Mouse (Mus musculus): ENCODE data around the gene Nrk. TPM values are rescaled to one million over a fixed set of nuclear protein-coding genes. Genes with fewer than 3 reads are reported as not detected.

The Nrk gene
- polyA plus RNA-seq, 1 experiment from 2014 or later: 0.73 TPM

DNA sequence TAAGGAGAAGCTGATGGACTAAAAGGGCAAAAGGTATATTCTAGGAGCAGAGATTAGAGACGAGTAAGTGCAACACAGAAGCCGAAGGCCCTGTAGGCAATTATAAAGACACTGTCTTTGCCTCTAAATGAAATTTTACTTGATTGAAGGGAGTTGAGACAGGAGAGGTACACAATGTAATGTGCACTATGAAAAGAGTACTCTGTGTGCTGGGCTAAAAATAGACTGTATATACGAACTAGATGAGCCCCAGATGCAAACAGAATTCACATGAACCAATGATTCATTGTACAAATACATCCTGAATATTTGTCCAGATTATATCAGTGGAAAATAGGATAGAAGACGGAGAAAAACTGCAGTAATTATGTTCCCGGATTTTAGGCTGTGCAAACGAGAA is 113.7 kb downstream of the Nrk start:
- Histone ChIP-seq H3K4me3 (replicated peaks) (no peak overlapping the region), H3K27ac (no peak overlapping the region), H3K27me3 (peaks cover 5% of the 10 kb centered on the region; the same call in 1 of the 2 replicates), H3K9ac (replicated peaks) (no peak overlapping the region), H3K4me2 (replicated peaks) (no peak overlapping the region), H3K36me3 (no peaks in the 10 kb centered on the region), H3K4me1 (replicated peaks) (no peaks in the 10 kb centered on the region), H3K9me3 (no peaks in the 10 kb centered on the region)
- WGBS: 82% methylated on average over 6 of the region's 6 CpGs
- no peak for ATAC-seq

DNA sequence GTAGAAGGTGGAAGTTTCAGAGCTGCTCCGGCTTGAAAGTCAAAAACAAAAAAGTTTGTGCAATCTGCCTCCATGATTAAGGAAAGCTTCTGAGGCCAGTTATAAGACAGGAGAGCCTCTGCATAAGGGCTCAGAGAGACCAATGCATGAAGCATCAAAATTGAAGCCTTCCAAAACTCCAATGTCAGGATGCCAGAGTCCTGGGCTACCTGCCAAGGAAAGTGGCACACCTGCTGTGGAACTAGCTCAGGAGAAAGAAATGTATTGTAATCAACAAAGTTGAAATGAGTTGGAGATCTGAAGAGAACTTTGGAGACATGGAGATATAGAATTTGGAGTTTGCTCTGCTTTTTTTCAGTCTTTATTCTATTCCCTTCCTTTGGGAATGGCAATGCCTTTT is 123.4 kb downstream of the Nrk start:
- Histone ChIP-seq H3K4me3 (replicated peaks) (no peak overlapping the region), H3K9ac (replicated peaks) (no peak overlapping the region), H3K27me3 (peaks cover 3% of the 10 kb centered on the region; the same call in 1 of the 2 replicates), H3K4me2 (replicated peaks) (no peak overlapping the region), H3K9me3 (no peaks in the 10 kb centered on the region), H3K36me3 (no peaks in the 10 kb centered on the region), H3K4me1 (replicated peaks) (no peaks in the 10 kb centered on the region), H3K27ac (no peak overlapping the region)
- ATAC-seq: no peak
- 93% methylated on average over 1 of the region's 1 CpGs for WGBS

DNA sequence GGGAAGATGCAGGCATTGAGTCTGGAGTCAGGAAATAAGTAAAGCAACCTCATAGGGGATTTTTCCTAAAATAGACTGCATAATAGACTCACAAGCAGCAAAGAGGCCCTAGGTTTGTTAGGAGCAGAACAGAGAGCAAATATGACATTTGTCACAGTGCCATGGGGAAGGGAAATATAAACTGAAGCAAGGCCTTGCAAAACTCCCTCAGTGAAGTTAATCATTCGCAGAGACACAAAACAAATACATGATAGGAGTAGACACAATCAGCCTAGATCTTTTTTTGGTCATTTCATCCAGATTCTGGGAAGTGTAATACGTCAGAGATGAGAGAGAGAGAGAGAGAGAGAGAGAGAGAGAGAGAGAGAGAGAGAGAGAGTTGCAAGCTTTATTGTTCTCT is 125.1 kb downstream of the Nrk start:
- 73% methylated on average over 2 of the region's 2 CpGs for WGBS
- Histone ChIP-seq H3K27ac (no peak overlapping the region), H3K9me3 (no peaks in the 10 kb centered on the region), H3K36me3 (no peaks in the 10 kb centered on the region), H3K4me2 (replicated peaks) (no peak overlapping the region), H3K27me3 (peaks cover 3% of the 10 kb centered on the region; the same call in 1 of the 2 replicates), H3K4me3 (replicated peaks) (no peak overlapping the region), H3K4me1 (replicated peaks) (no peaks in the 10 kb centered on the region), H3K9ac (replicated peaks) (no peak overlapping the region)
- no peak for ATAC-seq

GRCm38 (mm10) chrX:139041148-139041547 is 126.9 kb downstream of the Nrk start:
- Histone ChIP-seq H3K27me3 (peaks cover 3% of the 10 kb centered on the region; the same call in 1 of the 2 replicates), H3K4me2 (replicated peaks) (no peak overlapping the region), H3K4me1 (replicated peaks) (no peaks in the 10 kb centered on the region), H3K9ac (replicated peaks) (no peak overlapping the region), H3K27ac (no peak overlapping the region), H3K36me3 (no peaks in the 10 kb centered on the region), H3K9me3 (no peaks in the 10 kb centered on the region), H3K4me3 (replicated peaks) (no peak overlapping the region)
- no peak for ATAC-seq
- WGBS: 88% methylated on average over 1 of the region's 1 CpGs

DNA sequence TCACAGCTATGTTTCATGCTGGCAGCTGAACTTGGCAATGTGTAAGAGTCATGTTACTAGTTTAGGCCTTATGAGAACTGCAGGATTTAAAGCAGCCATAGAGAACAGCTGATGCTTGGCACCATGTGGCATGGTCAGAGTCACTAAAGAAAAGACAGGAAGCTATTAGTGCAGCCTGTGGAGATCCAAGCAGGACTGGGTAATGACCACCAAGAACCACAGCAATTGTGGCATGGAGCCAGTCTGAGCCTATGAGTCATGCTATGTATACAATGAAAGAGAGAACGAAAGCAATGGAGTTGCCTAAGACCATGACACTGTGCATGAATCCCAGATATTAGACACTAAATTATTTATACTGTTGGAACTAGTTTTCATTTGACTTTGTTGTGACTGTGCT is 137.7 kb downstream of the Nrk start:
- Histone ChIP-seq H3K27ac (no peak overlapping the region), H3K4me1 (replicated peaks) (no peaks in the 10 kb centered on the region), H3K27me3 (no peaks in the 10 kb centered on the region), H3K4me3 (replicated peaks) (no peak overlapping the region), H3K4me2 (replicated peaks) (no peak overlapping the region), H3K36me3 (no peaks in the 10 kb centered on the region), H3K9me3 (no peaks in the 10 kb centered on the region), H3K9ac (replicated peaks) (no peak overlapping the region)
- ATAC-seq: no peak
- WGBS: 68% methylated on average over 1 of the region's 1 CpGs

DNA sequence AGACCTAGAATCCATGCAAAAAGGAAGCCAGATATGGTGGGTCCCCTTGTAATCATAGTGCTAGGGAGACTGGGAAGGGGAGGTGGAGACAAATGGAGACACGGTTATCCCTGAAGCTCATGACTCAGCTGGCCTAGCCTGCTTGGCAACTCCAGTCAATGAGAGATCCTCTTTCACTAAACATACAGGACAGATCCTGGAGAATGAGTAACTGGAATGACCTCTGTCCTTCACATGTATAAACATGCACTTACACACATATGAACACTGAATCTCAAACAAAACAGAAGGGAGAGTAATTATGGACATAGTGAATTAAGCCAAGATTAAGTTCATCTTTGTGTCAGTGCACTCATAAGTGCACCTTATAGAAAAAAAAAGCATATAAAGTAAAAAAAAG is 138.9 kb downstream of the Nrk start:
- no peak for ATAC-seq
- no peak overlapping the region for H3K9ac ChIP-seq (replicated peaks)
- H3K27ac ChIP-seq: no peak overlapping the region
- H3K36me3 ChIP-seq: no peaks in the 10 kb centered on the region
- 91% methylated on average over 1 of the region's 1 CpGs for WGBS
- H3K4me3 ChIP-seq (replicated peaks): no peak overlapping the region
- H3K9me3 ChIP-seq: no peaks in the 10 kb centered on the region
- H3K27me3 ChIP-seq: no peaks in the 10 kb centered on the region
- H3K4me2 ChIP-seq (replicated peaks): no peak overlapping the region
- no peaks in the 10 kb centered on the region for H3K4me1 ChIP-seq (replicated peaks)

Other genes starting within 250 kb of the Nrk start
- gene Serpina7, start 170.8 kb downstream of the Nrk start, polyA plus RNA-seq (2015; fragmentation: Nextera tagmentation; extraction: Ambion mirVana): not detected in 2 replicates
- not detected in 2 replicates for gene 4930513O06Rik, start 171.8 kb downstream of the Nrk start, polyA plus RNA-seq (2015; fragmentation: Nextera tagmentation; extraction: Ambion mirVana)